Mouse (Mus musculus) yolk sac, embryonic 10.5 days (tissue): ENCODE data around the gene Tmem198.
A peak's percentile ranks its signal among the peaks of the same experiment; 100 is the strongest.

Source experiments
- DNase-seq: peaks from one replicate; pipeline ENCODE4 v3.0.0-alpha.2; 2017; ENCODE audit warnings: low spot score

Tmem198 gene

GRCm38 (mm10) chr1:75455433-75455832, 23.9 kb upstream of the Tmem198 start:
- no peak for DNase-seq

GRCm38 (mm10) chr1:75455948-75456347, 23.4 kb upstream of the Tmem198 start:
- DNase-seq, result no peak

DNA sequence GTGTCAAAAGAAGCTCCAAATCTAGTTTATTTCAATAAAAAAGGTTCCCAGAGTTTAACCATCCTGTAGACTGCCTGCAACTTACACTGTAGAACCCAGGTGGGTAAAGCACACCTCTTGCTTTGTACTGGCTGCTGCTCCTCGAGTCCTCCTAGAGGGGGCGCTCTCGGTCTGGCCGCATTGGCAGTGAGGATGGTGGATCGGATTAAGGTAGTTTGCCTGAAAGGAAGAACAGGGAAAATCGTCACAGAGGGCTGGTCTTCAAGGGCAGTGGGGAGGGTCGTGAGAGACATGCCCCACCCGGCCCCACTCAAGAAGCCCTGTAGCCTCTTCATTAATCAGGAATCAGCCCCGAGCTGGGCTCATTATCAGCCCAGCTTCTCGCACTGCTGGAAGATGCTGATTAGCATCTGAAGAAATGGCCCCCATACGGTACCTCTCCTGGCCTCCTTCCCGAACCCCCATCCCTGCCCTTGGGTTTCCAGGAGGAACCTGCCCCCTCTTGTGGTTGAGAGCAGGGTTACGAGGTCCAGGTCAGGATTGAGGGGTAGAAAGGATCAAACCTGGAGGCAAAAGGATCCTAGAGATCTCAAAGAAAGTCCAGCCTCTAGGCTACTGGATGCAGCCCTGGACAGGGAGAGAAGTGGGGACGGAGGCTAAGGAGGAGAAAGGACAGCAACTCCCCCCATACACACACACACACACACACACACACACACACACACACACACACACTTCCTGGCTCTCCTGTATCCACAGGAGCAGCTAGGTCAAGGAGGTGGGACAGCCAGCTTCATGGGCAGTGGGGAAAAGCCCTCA, 22.4 kb upstream of the Tmem198 start:
- DNase-seq, result no peak

GRCm38 (mm10) chr1:75457710-75458024, 21.7 kb upstream of the Tmem198 start:
- DNase-seq, result no peak

DNA sequence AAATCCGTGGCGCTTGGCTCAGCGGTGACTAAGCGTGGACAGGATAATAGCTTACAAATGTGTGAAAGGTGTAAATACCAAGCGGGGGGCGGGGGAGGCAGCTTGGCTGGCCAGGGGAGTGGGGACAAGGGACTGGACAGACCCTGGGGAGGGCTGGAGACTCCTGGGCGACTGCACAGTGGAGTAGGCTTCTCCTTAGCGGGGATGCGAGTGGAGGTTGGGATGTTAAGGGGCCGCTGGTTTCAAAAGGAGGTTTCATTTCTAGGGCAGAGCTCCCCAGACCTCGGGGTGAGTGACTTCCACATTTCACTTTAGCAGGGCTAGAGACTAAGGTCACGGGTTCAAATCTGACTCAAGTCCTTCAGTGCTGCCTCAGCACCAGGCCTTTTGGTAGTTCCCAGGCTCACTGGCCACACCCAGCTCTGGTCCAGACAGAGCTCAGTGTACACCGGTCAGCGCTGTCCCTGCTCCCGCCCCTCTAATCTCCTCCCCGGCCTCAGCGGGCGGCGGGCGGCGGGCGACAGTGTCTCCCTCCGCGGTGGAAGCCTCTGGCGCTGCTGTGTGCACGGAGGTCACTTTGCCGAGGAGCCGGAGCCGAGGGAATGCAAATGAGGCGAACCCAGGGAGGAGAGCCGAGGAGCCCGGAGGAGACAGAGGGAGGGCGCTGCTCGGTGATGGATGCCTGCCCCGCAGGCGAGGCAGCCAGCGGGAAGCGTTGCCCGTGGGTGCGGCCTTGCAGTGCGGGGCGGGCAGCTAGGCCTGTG, 21.1 kb upstream of the Tmem198 start:
- DNase-seq, result peak; percentile 78

- DNase-seq, result peak; percentile 81
These were observed 20.3 kb upstream of the Tmem198 start for GRCm38 (mm10) chr1:75458789-75459684.

DNA sequence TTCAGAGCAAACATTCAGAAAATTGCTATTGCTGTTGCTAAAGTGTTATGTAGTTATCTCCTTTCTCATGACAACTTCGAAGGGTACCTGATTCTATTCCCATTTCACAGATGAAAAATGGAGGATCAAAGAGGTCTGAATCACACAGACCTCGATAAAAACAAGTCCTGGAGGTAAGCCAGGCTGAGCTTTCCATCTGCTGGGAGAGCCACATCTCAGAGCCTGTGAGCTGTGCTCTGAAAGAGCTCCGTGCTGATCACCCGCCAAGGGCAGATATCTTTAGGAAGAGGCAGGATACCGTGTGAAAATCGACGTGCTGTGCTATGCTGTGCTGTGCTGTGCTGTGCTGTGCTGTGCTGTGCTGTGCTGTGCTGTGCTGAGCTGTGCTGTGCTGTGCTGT, 19.0 kb upstream of the Tmem198 start:
- DNase-seq, result no peak

GRCm38 (mm10) chr1:75462636-75463035, 16.7 kb upstream of the Tmem198 start:
- no peak for DNase-seq

- DNase-seq, result no peak
These were observed 15.6 kb upstream of the Tmem198 start for GRCm38 (mm10) chr1:75463652-75464204.

GRCm38 (mm10) chr1:75467215-75467927, 12.0 kb upstream of the Tmem198 start:
- DNase-seq, result peak; percentile 69

- DNase-seq, result no peak
These were observed 10.0 kb upstream of the Tmem198 start for GRCm38 (mm10) chr1:75469287-75469825.

- no peak for DNase-seq
These were observed 2.9 kb upstream of the Tmem198 start for GRCm38 (mm10) chr1:75476441-75476840.

GRCm38 (mm10) chr1:75477264-75477965, 1.9 kb upstream of the Tmem198 start:
- DNase-seq, result peak; percentile 75

DNA sequence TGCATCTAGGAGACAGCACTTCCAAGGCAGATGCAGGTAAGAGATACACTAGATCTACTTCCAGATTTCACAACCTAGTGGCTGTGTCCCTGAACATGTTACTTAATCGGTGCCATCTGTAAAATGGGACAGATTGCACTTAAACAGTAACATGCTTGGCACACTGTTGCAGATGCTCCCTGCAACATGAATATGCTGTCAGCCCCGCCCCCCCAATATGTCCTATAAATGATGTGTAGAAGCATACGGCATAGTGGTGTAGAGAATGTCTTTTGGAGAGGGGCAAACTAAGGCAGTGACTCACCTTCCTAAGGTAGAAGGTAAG, 1.4 kb upstream of the Tmem198 start:
- no peak for DNase-seq

GRCm38 (mm10) chr1:75478497-75478896, 835 bp upstream of the Tmem198 start:
- peak; percentile 67 for DNase-seq

DNA sequence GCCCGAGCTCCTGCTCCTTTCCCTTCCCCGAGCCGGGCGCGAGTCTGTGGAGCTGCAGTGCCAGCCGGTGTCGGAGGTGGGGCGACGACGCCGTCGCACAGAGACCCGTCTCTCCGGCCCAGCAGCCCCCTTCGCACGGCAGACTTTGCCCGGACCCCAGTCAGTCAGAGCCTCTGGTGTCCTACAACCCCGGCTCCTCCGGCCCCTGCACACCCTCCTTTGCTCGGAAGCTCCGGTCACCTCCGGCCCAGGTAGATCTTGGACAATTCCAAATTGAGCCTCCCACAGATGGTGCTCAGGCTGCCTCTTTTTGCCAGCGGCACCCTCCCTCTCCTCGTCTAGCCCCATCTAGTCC, 280 bp downstream of the Tmem198 start:
- DNase-seq, result no peak

- DNase-seq, result no peak
These were observed 704 bp downstream of the Tmem198 start for GRCm38 (mm10) chr1:75480036-75480435.

DNA sequence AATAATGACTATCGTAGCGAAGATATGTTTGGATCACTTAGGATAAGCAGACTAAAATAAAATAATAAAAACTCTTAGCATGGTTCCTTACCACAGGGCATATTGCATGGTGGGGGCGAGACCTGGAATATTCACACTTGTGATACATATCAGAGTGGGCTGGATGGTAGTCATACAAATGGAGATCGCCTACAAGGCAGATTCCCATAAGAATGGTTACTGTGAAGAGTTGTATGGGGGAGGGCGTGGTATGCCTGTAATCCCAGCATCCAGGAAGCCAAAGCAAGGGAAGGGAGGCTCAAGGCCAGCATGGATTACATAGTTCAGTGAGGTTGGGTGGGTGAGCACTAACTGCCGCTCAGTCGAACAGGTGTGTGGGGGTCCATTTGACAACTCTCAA, 1.4 kb downstream of the Tmem198 start:
- no peak for DNase-seq

- DNase-seq, result no peak
These were observed 7.2 kb downstream of the Tmem198 start for GRCm38 (mm10) chr1:75486561-75486960.

DNA sequence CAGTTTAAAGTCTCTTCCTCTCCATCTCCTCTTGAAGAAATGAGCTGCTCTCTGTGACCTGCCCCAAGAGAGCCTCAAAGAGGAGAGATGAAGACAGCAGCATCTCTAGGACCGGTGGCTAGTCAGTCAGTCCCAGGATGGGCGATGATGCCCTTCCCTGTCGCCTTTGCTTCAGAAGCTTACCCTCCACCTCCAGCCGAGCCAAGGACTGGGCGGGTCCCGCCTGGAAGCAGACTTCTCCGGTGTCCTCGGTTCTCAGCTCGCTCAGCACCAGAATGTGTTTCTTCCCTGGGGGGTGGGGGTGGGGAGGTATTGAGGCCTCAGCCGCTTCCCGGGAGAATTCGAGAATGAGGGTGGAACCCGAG, 7.7 kb downstream of the Tmem198 start:
- no peak for DNase-seq
